Mouse (Mus musculus): Measurements from ENCODE around the gene Dnajc16.

DNA sequence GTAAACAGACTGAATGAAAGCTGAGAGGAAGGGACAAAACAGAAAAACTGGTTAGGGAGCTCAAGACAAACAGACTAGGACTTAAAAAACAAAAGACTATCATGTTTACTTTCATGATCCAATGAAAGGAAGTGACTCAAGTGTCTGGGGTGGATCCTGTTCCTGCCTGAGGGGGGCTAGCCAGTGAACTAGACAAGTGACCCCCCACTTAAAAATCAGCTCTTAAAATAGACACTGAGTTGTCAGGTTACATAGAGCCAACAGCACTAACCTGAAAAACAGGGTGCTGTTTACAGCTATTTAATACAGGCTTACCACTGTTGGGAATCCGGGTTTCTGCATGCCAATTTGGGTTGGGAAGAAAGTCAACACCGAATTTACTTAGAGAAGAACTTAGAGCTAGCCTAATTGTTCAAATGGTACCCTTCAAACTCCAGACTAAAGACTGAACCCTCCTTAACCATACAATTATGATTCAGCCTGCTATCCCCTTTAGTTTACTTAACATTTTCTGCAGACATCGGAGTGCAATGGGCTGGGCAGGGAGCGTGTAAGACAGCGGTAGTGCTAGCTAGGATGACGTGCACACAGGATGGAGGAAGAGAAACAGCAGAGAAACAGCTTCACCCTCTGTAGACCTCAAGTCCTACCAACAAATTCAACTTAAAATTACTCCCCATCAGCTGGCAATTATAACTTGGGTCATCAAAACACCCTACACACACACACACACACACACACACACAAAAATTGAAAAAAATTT lies 69.8 kb downstream of the Dnajc16 start:
- peak; percentile 17; the same call in 1 of the 2 replicates for TF ChIP-seq POLR2A (IDR thresholded peaks at IDR 0.05; ENCODE audit: borderline replicate concordance, extremely low read depth, low read depth, low read length)
- no peak for TF ChIP-seq CTCF (IDR thresholded peaks at IDR 0.05; ENCODE audit: insufficient read depth, low read length)

Measured in lung, adult 2 months (tissue).